Mouse (Mus musculus): Measurements from ENCODE around the gene 1700016H13Rik.

DNA sequence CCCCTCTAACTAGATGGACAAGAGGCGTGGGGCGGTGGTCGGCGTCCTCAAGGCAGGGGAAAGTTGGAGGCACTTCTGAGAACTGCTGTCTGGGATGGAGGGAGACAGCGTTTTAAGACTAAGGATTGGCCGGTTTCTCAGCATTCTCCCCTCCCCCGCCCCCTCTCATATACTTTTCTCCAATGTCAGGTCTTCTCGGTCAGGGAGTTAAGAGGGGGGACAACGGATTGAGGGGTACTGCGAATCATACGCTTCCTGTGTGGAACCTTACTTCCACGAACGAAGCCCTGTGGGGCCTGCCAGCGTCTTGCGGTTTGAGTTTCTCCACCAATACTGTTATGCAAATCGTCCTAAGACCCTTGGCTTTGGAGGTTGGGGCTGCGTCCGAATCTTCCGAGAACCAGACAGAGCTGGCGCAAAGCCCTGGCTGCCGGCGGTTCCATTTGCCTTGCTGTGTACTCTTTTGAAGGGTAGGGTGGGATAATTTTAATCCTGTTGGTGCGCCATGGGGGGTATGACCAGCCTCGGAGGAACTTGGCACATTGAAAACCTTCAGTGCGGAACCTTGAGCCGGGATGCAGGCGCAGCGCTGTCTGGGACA lies 37.3 kb upstream of the 1700016H13Rik start:
- TF ChIP-seq CTCF (IDR thresholded peaks at IDR 0.05): no peak
- TF ChIP-seq EP300 (IDR thresholded peaks at IDR 0.05): no peak
